Mouse (Mus musculus) T-helper 1 cell (primary cell): ENCODE results near the gene Pde1a.
"Not testable (repeated sequence)": the region's sequence is repeated elsewhere in the genome, so short reads cannot be mapped to it uniquely, and the experiment has no call there.

ENCODE experiments used
- in situ Hi-C: fragments of 300-600 bp; cut with MboI, MseI; formaldehyde crosslinking; loops from one replicate; pipeline ENCODE4 v1.15.1; 2025; ENCODE audit warnings: high pct_unique_total_duplicates

The Pde1a gene

DNA sequence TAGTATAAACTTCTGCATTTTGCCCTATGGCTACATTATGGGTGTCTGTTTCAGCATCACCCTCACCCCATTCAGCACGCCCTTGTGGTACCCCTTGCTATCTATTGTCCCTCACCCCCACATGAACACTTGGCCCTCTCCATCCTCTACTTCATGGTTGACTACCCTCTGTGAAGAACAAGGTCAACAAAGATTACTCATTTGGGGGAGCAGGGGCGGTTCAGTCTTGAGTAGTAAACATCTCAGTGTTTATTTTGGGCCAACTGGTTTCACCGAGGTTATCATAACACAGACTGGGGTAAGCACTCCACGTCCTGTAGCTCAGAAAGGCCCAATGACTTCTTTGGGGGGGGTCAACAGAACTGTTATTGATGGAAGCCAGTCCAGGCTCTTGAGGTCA lies 164.3 kb downstream of the Pde1a start:
- in situ Hi-C loops, result no loop called here

DNA sequence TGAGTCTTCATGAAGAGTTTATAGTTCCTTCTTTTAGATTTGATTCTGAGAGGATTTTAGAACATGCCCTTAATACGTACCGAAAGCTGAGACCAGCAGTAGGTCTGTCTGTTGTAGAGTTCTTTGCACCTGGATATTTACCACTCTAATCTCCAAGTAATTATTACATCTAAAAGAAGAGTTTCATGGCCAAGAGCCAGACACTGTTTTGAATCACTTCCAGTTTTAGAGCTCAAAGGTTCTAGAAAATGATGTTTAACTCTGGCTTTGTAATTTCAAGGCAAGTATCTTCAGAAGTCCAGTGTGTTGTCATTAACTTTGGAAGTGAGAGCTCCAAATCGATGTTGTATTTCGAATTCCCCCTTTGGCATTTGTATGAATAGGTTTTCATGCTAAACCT lies 167.8 kb downstream of the Pde1a start:
- in situ Hi-C loops, result no loop called here

DNA sequence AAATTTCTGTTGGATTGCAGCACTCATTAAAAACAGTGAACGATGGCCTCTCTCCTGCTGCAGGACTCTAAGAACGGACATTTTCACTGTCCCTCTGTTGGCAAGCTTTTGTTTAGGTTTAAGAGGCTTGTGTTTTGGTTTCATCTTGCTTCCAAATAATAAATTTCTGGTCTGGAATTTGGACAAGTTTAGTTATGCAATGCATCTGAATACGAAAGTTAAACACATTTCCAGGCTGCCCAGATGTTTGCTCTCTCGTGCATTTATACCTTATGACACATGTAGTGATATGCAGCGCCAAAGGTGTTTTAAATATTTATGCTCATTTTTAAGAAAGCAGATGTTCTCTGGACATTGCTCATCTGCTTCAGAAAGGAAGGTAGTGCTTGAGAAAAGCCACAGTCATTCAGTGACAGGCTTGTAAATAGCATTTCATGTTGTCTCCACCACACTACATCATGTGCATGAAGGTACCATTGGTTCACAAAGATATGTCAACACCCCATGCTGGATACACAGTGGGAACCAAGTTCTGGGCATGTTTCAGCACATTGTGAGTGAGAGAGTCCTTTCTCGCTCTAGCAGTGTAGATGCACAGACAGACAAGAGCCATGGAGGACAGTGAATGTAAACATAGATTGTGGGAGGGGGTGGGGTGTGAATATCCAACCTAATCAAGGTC lies 171.5 kb downstream of the Pde1a start:
- in situ Hi-C loops, result no loop called here

DNA sequence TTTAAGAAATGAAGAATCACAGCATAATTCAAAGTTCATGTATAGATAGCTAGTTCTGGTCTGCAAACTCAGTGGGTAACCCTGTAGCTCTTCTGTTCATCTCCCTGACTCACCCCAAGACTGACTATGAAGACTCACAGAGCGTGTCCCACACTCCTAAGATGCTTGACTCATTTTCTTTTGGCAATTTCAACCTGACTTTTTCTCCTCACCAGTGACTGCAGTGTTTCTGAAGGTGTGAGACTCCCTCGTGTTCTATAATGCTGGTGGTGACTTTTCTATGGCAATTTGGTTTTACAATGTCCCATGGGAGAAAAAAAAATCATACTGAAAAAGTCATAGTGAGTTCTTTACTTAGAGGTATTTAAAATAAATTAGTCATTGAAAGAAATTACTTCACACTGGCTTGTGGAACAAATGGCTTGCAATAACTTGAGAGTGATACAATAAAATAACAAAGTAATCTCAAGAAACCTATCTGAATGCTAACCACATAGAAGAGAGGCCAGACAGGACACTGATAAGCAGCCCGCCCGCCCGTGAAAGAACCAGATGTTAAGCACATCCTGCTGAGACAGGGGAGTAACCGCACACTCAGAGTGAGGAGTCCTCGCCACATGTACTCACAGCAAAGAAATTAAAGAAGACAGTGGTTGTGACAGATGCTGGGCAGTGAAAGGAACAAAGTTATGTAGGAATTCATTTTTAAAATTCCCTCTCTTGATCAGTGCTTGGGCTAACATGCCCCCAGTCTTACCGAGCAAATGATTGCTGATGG lies 183.2 kb downstream of the Pde1a start:
- in situ Hi-C loops, result no loop called here

DNA sequence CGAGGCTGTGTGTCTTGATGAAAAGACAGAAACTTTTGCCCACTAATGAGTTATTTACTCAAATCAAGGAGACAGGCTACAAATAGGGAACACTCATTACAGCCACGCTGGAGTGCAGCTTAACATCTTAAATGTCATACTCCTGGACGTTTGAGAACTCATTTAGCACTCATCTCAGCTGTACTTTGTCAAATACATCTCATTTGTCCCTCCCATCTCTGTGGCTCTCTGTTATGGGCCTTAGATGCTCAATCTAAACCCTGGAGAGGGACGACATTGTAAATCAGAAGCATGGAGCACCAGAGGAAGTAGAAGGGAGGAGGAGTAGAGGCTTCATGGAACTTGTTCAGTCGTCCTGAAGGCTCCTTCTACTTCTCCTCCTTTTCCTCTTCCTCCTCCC lies 194.6 kb downstream of the Pde1a start:
- in situ Hi-C loops, result no loop called here

DNA sequence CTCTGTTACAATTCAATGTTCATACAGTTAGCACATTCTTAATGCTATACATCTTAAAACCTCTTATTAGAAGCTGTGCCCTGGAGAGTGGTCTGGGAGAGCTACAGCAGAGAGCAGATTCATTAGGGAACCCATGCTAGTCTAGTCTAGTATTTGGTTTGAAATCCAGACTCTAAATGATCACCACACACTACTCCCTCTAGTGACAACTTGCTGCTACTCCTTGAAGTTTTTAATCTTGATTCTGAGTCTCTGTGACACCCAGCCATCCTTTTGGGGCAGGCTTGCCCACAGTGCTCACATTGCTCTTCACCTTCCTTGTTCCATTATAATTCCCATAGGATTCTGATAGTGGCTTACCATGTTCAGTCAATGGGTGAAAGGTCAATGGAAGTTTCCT lies 206.9 kb downstream of the Pde1a start:
- in situ Hi-C loops, result no loop called here

DNA sequence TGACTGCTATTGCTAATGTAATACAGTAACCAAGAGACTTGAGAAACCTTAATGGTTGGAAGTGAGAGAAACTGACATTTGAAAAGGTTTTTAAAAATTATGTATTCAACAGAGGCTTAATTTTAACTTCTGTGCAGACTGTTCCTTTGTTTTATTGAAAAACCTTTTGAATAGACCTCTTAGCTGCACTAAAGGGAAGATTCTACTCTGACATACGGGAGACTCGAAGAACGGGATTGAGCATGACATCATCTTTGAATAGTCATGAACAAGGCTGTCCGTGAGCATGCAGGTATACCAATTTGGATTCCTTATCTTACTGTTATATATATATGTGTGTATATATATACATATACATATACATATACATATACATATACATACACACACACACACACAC lies 207.9 kb downstream of the Pde1a start:
- in situ Hi-C loops, result no loop called here

DNA sequence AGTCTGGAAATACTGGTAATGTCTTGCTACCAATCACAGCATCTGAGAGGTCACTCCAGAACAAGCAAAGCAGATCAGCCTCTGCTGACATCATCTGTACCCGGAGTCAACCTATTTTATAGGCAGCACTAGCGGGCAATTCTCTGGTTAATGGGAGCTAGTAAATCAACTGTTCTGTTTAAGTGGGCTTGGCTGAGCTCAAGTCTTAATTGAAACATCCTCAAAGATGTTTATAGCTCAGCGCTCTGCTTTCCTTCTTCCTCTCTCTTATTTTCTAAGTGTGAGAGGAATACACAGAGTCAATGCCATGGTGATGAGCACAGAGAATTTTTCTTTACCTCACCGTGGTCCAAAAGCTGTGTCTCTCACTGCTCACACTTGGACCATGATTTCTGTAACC lies 208.8 kb downstream of the Pde1a start:
- in situ Hi-C loops, result no loop called here

DNA sequence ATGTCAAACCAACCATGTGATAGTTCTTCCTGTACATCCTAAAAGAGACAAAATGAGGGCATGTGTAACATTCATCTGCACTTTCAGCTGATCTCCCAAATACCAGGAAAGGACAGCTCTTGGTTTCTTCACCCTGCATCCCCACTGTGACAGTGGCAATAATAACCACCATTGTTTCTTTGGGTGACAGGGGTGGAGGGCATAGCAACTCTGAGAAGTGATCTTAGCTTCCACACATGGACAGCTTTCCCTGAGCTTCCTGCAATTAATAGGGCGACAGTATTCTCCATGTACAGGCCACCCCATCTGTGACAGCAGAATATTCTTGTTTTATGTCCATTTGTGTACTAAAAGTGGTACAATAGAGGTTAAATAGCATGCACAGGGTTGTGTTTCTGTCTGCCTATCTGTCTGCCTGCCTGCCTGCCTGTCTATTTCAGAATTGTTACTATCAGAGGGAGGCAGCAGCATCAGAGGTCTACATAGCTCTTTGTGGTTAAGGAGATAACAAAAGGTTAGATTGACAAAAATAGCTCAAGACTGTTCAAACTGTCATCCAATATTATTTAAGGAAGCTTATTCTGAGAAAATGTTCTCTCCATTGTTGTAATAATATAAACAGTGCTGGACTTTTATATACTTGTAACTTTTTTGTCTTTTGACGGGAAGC lies 227.3 kb downstream of the Pde1a start:
- in situ Hi-C loops, result no loop called here

DNA sequence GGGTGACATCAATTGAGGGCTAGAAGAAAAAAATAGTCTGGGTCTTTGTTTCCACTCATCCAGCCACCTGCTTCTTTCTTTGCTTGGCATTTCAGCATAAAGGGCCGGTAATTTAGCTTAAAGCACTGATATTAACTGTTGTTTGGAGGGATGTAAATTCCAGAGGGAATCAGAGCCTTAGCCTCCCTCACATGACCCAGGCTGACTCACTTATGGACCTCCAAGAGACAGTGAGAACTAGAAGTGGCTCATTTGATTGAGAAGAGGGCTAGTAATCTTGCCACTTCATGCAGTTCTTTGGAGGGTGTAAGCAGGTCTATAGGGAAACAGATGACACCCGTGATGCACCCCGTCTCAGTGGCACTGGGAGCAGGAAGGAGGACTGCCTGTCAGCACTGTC lies 230.7 kb downstream of the Pde1a start:
- in situ Hi-C loops, result no loop called here

DNA sequence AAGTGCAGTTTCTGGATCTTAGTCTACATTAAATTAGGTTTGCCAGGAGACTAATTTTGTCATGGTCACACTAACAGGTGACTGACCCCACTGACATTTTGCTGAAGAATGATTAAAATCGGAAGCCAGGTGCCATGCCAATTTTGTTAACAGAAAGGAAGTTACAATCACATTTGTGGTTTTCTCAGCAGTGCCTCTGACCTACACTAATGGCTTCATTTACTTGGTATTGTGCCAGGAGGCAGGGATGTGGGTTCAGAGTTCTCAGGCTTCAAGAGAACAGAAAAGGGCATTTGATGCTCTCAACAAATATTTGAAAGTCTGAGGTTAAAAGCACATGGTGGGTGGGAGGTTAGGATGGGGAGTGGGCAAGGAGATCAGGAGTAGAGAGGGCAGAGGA lies 236.4 kb downstream of the Pde1a start:
- in situ Hi-C loops, result no loop called here

DNA sequence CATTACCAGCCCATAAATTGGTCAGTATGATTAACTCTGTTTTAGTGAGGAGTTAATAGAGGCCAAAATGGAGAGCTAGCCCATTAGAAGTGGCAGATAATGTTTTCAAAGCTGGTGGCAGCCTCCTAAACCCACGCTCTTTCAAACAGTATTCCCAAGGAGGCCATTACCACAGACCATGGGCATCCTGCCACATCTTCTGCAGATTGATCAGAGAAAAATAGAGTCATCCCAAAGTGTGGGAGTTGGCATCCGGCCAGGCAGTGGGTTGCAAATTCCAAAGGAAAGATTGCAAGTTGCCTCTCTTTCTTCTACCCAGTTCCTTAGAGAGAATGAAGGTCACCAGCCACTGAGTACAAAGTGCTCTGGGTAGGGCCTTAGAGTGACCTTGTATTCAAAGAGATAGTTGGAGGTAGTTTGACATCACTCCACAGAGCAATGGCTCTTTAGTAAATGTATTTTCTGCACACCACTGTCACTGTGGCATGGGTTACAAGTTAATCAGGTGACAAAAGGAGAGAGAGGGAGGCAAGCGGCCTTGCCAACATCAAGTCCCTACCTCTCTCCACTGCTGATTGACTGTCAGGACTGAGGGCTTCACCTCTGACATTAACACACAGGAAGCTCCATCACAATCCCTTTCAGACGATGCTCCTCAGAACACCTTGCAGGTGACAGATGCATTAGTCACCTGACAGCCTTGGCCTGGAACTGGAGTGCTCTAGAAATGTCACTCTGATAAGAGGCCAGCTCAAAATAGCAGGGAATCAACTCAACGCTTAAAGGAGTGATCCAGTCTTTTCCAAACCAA lies 237.3 kb downstream of the Pde1a start:
- in situ Hi-C loops, result no loop called here

DNA sequence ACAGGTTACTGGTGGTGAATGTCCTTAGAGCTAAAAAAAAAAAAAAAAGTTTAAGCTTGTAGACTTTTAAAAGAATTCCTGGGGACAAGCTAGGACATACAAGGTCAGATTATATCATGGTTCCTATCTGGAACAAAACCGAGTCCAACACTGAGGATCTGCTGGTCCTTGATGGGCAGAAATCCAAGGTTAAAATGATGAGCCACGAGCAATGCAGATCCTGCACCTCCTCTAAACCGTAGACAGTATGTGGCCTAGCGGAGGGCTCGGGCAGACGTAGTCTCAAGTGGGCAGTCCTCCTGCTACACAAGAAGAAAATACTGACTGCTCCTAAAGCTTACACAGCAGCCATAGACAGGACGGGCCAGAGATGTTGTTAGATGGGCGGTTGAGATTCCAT lies 238.5 kb downstream of the Pde1a start:
- in situ Hi-C loops, result no loop called here

DNA sequence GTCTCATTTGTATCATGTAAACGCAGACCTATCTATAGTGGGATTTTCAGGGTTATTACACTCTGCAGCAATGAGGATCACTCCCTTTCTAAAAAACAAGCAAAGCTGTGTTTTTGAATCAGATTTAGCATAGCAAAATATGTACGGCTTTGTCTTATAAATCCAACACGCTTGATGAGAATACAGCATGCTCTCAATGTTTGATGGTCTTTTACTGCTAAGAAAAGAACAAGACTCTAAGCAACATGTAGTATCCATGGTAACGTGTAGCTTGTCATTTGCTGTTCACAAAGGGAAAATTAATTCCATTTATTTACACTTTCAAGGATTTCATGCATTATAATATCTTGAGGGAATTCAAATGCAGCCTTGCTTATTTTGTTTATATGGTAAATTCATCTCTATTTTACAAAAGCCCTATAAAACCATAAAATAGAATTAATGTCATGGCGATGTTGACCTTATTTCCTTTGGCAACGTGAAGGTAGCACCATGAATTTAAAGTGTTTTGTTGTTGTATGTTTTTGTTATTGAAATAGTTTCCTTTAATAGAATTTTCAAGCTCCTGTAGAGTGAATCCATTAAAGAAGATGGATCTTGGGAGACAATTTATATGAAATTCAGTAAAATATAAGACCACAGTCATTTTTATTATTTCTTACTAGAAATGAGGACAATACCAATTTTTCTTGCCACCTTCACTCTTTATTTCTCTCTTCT lies 245.5 kb downstream of the Pde1a start:
- in situ Hi-C loops, result no loop called here

DNA sequence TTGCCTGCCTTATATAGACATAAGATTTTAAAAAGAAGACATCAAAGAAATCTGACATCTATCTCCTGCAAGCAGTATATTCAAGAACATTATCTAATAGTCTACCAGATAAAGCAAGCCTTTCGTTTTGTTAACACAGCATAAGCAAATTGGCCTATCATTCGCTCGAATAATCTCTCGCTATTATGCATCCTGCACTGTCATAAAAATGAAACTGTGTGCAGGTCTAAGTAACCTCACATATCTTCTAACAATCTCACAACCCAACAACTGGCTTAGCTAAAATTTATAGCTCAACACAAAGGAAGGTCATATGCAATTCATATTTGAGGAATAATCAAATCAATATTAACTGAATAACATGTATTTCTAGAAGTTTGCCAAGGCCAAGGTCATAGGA lies 246.0 kb downstream of the Pde1a start:
- in situ Hi-C loops, result no loop called here

DNA sequence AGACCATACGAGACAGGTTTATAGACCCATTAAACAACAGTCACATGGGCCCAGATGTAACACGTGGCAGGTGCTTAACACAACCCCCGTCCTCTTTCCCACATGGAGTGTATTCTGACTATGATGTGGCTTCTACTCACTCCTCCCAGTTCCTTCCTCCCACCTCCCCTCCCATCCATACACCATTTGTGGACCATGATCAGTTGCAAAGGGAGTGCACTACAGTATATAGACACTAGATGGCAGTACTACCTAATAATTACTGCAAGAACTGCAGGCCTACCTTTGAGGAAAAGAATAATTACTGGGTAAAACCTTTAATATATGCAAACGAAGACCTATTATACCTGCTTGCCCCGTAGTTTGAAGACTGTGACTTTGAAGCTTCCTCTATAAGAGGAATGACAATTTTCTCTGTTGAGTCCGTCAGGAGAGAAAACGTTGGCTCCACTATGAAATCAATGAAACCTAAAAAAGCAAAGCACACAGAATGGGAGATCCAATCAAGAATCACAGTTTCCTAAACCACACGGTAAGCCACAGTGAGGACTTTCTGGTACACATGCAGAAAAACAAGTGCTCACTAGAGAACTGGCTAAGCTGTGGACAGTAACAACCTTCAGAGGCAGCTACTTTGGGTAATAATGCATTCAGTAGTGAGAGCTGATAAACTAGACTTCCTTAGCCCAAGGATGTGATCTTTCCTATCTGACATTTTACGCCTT lies 263.8 kb downstream of the Pde1a start:
- in situ Hi-C loops, result no loop called here

DNA sequence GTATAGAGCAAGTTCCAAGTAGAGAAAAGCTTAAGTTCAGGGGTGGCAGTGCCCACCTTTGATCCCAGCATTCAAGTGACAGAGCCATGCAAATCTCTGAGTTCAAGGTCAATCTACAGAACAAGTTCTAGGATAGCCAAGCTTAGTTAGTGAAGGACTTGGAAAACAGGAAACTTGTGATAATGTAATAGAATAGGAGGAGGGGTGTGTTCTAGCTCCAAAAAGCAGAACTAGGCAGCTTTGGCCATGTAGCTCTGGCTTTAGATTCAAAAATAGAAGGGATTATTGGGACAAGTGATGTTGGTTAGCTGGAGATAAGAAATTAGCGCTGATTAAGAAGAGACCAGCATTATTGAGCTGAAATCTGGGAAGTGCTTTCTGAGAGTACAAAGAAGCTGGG lies 272.4 kb downstream of the Pde1a start:
- in situ Hi-C loops, result no loop called here

DNA sequence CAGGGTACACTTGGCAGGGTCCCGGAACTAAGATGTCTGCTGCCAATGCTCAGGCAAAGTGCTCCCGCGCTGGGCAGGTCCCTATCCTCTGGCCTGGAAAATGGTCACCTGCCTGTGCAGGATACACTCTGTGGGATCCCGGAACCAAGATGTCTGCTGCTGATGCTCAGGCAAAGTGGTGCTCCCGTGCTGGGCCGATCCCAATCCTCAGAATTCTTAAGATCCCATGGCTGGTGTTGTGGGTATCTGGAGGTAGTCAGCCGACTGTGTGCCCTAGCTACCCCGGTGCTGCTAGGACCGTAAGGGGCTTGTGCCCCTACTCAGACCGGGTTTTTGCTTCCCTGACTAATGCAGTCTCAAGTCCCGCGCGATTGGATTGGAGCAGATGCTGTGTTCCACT lies 281.9 kb downstream of the Pde1a start:
- in situ Hi-C loops, result not testable (repeated sequence)

DNA sequence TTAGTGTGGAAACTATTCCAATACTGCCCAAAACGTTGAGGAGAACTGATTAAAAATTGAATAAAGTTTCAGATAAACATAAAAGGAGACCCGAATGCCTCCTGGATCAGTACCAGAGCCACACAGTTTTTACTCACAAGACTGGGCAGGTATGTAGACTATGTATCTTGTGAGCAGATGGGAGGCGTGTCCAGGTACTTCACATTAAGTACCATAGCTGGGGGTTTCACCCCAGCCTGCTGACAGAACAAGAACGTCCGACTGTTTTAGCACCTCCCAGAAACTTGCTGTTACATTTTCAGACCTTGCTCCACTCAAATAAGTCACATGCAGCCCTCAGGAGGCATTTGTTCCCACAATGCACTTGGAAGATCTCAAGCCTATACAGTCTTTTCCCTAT lies 289.7 kb downstream of the Pde1a start:
- in situ Hi-C loops, result no loop called here

DNA sequence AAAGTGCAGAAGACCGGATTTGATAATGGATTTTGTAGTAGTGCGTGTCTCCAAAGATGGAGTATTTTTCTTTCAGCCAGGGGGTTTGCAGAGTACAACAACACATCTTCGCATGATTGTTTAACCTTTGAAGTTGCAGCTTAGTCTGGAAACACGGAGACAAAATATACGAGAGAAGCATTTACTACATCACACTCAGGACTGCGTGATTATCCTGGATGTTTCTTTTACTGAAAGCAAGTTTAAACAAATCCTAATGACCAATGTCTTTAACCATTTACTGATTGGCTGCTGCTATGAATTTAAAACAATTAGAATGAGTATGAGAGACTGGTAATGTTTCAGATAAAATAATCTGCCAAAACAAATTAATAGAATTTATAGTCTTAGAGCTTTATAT lies 290.2 kb downstream of the Pde1a start:
- in situ Hi-C loops, result no loop called here

DNA sequence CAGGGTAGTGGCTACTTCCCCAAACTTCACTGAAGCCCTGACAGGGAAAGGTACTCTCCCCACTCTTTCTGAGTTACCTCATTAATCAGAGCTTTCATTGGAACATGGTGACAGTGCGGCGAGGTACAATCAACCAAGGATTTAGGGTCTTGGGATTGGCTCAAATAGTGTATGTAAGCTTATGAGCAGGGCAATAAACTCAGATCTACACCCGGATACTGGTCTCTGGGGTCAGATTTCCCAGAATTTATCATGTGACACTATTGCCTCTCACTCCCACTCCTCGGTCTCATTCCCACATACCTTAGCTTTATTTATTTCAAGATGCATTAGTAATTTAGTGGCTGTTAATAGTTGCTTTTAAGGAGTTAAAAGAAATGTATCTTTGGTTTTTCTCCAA lies 303.4 kb downstream of the Pde1a start:
- in situ Hi-C loops, result no loop called here
